Mouse (Mus musculus) lung, embryonic 16.5 days (tissue): ENCODE results near the gene Wdfy3. TPM values are rescaled to one million over a fixed set of nuclear protein-coding genes. Genes with fewer than 3 reads are reported as not detected.
"Not testable (repeated sequence)": the region's sequence is repeated elsewhere in the genome, so short reads cannot be mapped to it uniquely, and the experiment has no call there.

Source experiments
- ATAC-seq: fragments of 200-750 bp; cut with Nextera tagmentation; 2 replicates; pipeline ENCODE4 v1.8.0; 2017; ENCODE audit warnings: low read depth, mild to moderate bottlenecking, moderate library complexity
- H3K27ac ChIP-seq: fragments of 300-500 bp; sonication (generic); 2 replicates; pipeline ENCODE4 v1.5.1; 2014; ENCODE audit warnings: mild to moderate bottlenecking, control low read depth, low read length
- H3K27me3 ChIP-seq: fragments of 300-500 bp; sonication (generic); 2 replicates; pipeline ENCODE4 v1.6.1; 2014; ENCODE audit warnings: low read depth, low read length, mixed read lengths; ENCODE audit not compliant: control insufficient read depth, insufficient read depth
- H3K36me3 ChIP-seq: fragments of 300-500 bp; sonication (generic); 2 replicates; pipeline ENCODE4 v1.6.1; 2014; ENCODE audit warnings: low read length; ENCODE audit not compliant: control insufficient read depth, insufficient read depth
- H3K4me1 ChIP-seq: fragments of 300-500 bp; sonication (generic); replicated peaks from 2 replicates; pipeline ENCODE4 v1.6.1; 2014; ENCODE audit warnings: low read length, mixed read lengths; ENCODE audit not compliant: control insufficient read depth, insufficient read depth
- H3K4me2 ChIP-seq: fragments of 300-500 bp; sonication (generic); 2 replicates; pipeline ENCODE4 v1.6.1; 2014; ENCODE audit warnings: low read depth, low read length, control low read depth
- H3K4me3 ChIP-seq: fragments of 300-500 bp; sonication (generic); 2 replicates; pipeline ENCODE4 v1.5.1; 2014; ENCODE audit warnings: mild to moderate bottlenecking, low read length, control low read depth
- H3K9ac ChIP-seq: fragments of 300-500 bp; sonication (generic); 2 replicates; pipeline ENCODE4 v1.6.1; 2014; ENCODE audit warnings: low read length, control low read depth
- H3K9me3 ChIP-seq: fragments of 300-500 bp; sonication (generic); 2 replicates; pipeline ENCODE4 v1.6.1; 2016; ENCODE audit warnings: low read length; ENCODE audit not compliant: control insufficient read depth
- WGBS: fragments of 180-500 bp; shearing (Covaris S2); extraction: QIAGEN DNeasy Blood & Tissue Kit; methylation state at CpG from one replicate; pipeline ENCODE4 v1.1.7; 2014; 5-methylcytosine and 5-hydroxymethylcytosine counted together
- polyA plus RNA-seq: library from polyadenylated mRNA; unstranded; fragments of >200 nt; fragmentation: Nextera tagmentation; extraction: Ambion mirVana; gene quantifications from 2 replicates; pipeline ENCODE4 v1.2.1, GENCODE M21; 2015

The Wdfy3 gene
- polyA plus RNA-seq, 1 experiment from 2014 or later = 12.6 TPM

DNA sequence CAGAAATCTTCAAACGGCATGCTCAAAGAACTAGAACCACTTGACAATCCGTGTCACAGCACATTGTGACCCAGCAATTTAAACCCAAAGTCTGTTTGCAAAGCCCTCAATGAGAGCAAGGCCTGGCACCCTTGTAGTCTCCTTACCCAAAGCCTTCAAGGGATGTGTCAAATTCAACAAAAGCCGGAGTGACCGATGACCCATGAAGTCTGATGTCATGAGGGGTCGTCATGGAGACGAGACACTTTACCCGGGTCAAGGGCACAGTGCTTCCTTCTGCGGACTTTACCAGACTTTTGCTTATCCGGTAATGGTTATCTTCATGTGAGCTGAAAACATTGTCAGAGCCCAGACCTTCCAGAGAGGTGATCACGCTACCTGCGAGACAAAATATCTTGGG is 146.0 kb downstream of the Wdfy3 start:
- Histone ChIP-seq H3K4me2 (no peak overlapping the region), H3K27ac (no peak overlapping the region), H3K9me3 (no peaks in the 10 kb centered on the region), H3K4me3 (no peak overlapping the region), H3K9ac (no peak overlapping the region), H3K36me3 (peaks cover 32% of the 10 kb centered on the region), H3K4me1 (no peaks in the 10 kb centered on the region), H3K27me3 (no peaks in the 10 kb centered on the region)
- no peak for ATAC-seq
- WGBS = 64% methylated on average over 11 of the region's 11 CpGs

DNA sequence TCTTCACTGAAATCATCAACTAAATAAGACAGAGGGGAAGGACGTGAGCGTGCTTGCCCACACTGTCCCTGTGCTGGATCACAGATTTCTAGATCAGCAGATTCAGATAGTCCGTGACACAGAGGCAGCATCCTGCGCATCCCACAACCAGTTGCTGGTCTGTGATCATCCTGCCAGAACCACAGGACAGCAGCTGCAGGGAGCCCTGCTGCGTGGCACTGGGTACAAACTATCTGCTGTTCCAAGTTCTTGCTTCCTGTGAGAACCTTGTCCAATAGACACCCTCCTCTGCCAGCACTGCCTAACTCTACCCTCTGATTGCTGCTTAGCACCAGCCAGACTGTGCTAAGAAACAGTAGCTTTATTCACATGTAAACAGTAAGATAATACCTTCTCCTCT is 150.2 kb downstream of the Wdfy3 start:
- Histone ChIP-seq H3K4me1 (no peaks in the 10 kb centered on the region), H3K9me3 (no peaks in the 10 kb centered on the region), H3K27me3 (no peaks in the 10 kb centered on the region), H3K4me2 (no peak overlapping the region), H3K4me3 (no peak overlapping the region), H3K36me3 (peaks cover 41% of the 10 kb centered on the region), H3K9ac (no peak overlapping the region), H3K27ac (no peak overlapping the region)
- 93% methylated on average over 5 of the region's 5 CpGs for WGBS
- ATAC-seq = no peak

DNA sequence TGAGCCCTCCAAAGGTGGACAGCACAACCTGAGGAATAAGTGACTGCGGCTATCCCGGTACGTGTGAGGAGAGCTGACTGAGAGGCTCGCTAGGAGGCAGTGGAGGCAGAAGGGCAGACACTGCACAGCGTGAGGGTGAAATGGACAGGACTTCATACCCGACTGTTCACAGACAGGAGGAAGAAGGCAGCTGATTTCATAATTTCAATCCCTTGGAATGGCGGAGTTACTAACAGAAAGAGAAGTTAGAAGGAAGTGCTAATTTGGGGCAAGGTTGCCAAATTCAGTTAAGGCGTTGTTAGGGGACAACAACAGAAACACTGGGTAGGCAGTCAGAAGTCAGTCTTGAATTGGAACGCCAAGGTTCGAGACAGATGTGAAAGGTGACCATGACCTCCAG is 160.3 kb downstream of the Wdfy3 start:
- H3K9me3 ChIP-seq = no peaks in the 10 kb centered on the region
- no peaks in the 10 kb centered on the region for H3K4me1 ChIP-seq
- H3K9ac ChIP-seq = no peak overlapping the region
- no peak for ATAC-seq
- no peak overlapping the region for H3K27ac ChIP-seq
- no peak overlapping the region for H3K4me3 ChIP-seq
- H3K36me3 ChIP-seq = peaks cover 53% of the 10 kb centered on the region
- WGBS = 92% methylated on average over 10 of the region's 10 CpGs
- no peaks in the 10 kb centered on the region for H3K27me3 ChIP-seq
- no peak overlapping the region for H3K4me2 ChIP-seq

DNA sequence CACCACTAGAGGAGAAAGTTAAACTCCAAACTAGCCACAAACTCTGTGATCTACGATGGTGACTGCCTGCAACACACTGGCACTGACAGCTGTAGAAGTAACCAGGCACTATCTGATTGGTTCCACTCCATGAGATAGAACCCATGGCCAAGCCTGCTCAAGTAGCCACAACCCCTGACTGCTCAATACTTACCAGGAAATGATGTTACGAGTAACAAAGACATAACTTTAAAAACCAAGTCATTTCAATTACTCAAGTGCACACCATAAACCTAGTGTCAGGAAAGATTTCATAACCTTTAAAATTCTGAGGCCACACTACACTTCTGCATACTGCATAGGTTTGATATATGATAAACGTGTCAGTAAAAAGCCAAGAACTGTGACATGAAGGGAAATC is 164.1 kb downstream of the Wdfy3 start:
- no peak overlapping the region for H3K4me2 ChIP-seq
- no peak for ATAC-seq
- H3K27me3 ChIP-seq = no peaks in the 10 kb centered on the region
- H3K4me3 ChIP-seq = no peak overlapping the region
- H3K36me3 ChIP-seq = peaks cover 46% of the 10 kb centered on the region
- H3K27ac ChIP-seq = no peak overlapping the region
- H3K9ac ChIP-seq = no peak overlapping the region
- H3K4me1 ChIP-seq = no peaks in the 10 kb centered on the region
- WGBS = 93% methylated on average over 3 of the region's 3 CpGs
- H3K9me3 ChIP-seq = no peaks in the 10 kb centered on the region

DNA sequence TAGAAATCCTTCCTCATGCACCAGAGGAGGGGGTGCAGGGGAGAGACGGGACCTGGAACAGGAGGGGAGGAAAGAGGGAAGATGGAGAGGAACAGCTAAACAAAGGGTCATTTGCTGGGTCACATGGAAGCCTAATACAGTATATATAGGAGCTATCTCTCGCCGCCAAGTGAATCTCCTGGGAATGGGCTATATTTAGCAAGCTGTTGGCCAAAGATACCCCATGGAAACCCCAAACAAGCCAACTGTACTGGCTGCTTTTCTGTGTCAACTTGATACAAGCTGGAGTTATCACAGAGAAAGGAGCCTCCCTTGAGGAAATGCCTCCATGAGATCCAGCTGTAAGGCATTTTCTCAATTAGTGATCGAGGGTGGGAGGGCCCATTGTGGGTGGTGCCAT is 164.9 kb downstream of the Wdfy3 start:
- not testable (repeated sequence) for H3K27ac ChIP-seq, H3K4me2 ChIP-seq, H3K9me3 ChIP-seq, H3K4me1 ChIP-seq, H3K9ac ChIP-seq, ATAC-seq, H3K4me3 ChIP-seq, H3K27me3 ChIP-seq
- H3K36me3 ChIP-seq = peaks cover 44% of the 10 kb centered on the region
- 81% methylated on average over 4 of the region's 4 CpGs for WGBS

DNA sequence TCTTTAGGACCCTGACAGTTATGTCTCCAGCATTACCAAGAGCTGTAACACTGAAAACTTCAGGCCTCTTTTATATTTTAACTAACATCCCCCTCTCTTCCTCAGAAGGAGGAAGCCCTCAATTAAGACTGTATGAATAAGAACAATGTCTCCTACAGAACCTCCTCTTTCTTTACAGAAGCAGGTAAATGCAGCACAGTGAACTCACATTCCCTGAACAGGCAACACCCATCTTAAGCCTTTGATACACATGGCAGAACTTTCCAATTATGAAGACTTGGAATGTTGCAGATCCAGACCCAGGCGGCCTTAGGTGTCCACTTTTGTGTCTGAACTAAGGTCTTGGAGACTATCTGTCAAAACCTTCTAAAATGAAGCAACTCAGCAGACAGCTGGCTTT is 167.0 kb downstream of the Wdfy3 start:
- Histone ChIP-seq H3K4me1 (no peaks in the 10 kb centered on the region), H3K9me3 (no peaks in the 10 kb centered on the region), H3K36me3 (peaks cover 39% of the 10 kb centered on the region), H3K4me3 (no peak overlapping the region), H3K9ac (no peak overlapping the region), H3K27me3 (no peaks in the 10 kb centered on the region), H3K27ac (no peak overlapping the region), H3K4me2 (no peak overlapping the region)
- no peak for ATAC-seq
- WGBS = 86% methylated on average over 1 of the region's 1 CpGs

DNA sequence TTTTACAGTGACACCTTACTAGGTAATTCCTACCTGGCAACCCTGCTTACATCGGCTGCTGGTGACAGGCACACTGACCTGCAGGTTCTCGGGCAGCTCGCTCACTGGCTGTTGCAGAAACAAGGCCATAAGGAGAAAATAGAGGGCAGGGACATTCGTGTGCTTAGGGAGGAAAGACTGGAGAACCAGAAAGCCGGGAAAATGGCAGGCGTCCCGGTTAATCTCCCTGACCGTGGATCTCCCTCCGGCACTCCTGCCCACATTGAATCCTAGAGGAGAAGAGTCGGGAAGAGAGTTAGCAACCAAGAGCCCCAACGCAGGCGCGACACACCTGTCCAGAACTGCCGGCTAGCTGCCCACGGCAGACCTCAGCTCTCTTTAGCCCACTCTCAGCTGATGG is 169.7 kb downstream of the Wdfy3 start:
- Histone ChIP-seq H3K4me3 (no peak overlapping the region), H3K27ac (no peak overlapping the region), H3K4me2 (no peak overlapping the region), H3K9ac (no peak overlapping the region), H3K4me1 (no peaks in the 10 kb centered on the region), H3K36me3 (peaks cover 29% of the 10 kb centered on the region), H3K9me3 (no peaks in the 10 kb centered on the region), H3K27me3 (no peaks in the 10 kb centered on the region)
- ATAC-seq = no peak
- WGBS = 90% methylated on average over 15 of the region's 15 CpGs

DNA sequence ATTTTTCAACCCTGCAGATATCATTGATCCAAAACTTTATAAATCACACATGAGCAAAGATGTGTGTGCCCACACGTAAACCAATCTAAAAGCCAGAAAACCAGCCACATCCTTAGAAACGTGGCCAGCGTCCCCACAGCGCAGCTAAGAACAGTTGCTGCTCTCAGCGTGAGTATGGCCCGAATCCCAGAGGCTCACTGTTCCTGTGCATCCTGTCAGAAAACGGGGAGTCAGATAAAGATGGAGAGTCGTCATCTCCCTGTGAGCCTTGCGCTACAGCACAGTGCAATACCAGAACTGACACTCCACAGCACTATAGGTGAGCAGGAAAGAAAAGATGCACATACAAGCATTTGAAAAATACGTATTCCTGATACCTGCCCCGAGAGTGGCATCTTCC is 172.9 kb downstream of the Wdfy3 start:
- Histone ChIP-seq H3K9me3 (no peaks in the 10 kb centered on the region), H3K4me1 (no peaks in the 10 kb centered on the region), H3K9ac (no peak overlapping the region), H3K4me3 (no peak overlapping the region), H3K4me2 (no peak overlapping the region), H3K36me3 (peaks cover 30% of the 10 kb centered on the region), H3K27ac (no peak overlapping the region), H3K27me3 (no peaks in the 10 kb centered on the region)
- no peak for ATAC-seq
- WGBS = 91% methylated on average over 11 of the region's 11 CpGs

DNA sequence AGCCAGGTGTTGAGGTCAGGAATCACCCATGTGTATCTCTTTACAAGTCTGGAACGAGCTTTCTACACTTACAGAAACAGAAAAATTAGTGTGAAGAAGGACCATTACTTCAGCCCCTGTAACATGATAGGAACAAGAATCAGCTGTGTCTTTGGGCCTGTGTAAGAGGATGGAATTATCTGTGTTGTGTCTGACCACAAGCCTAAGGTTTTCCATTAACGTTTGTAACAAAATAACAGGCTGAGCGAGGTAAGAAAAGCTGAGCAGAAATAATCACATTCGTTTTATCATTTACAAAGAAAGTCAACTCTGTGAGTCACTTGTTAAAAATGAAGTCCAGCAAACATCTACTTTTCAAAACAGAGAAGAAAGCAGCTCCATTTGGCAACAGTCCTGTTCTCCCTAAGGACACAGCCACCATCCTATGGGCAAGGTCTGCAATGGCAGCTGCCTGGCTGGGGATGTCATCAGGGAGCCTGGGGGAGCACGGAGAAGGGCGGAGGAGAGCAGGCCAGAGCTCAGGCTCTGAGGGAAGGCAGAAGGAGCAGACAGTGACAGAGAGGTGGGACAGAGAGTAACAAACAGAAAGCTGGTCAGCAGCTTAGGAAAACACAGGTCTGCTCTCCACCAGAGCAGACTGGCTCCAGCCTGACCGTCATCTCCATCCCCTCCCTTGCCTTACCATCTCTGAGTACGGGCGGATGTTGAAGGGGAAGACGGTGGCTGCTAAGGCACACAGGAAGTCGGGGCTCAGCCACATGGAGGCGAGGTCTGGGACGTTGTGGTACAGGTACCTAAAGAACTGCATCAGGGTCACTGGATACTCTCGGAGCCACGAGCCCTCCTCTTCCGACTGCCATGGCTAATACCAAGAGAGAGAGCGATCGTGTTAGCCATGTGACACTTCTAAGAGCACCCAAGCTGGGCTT is 173.7 kb downstream of the Wdfy3 start:
- Histone ChIP-seq H3K36me3 (peaks cover 32% of the 10 kb centered on the region), H3K4me1 (no peaks in the 10 kb centered on the region), H3K4me3 (no peak overlapping the region), H3K9ac (no peak overlapping the region), H3K27me3 (no peaks in the 10 kb centered on the region), H3K4me2 (no peak overlapping the region), H3K9me3 (no peaks in the 10 kb centered on the region), H3K27ac (no peak overlapping the region)
- 85% methylated on average over 18 of the region's 18 CpGs for WGBS
- ATAC-seq = no peak
